Mouse (Mus musculus) embryo, embryonic 10 days (tissue): ENCODE results near the gene Gucy1b2.

Experiments
- DNase-seq: peaks from one replicate; pipeline ENCODE4 v3.0.0-alpha.2; 2015; ENCODE audit warnings: low spot score

The Gucy1b2 gene

DNA sequence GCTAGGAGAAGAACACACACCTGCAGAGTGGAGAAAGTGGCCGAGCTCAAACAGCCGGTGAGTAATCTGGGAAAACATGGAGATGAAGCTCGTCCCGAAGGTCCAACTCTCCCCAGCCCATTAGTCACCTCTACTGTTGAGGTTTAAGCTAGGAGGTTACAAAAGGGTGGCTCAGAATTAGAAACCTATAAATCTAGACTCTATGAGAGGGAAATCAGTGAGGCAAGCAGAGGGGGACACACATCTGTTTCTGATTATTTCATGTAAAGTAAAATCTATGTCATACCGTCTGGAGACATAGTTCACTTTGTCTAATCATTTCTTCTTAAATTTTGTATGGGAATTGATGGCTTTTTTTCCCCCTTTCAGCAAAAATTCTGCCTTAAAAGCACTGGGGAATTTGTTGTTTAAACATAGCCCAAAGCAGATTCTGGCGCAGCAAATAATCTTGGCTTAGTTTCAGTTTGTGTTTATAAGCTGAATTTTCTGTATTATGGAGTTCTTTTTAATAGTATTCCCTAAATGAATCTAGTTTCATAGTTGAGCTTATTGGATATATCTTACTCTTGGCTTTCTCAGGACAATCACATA lies 12.2 kb downstream of the Gucy1b2 start:
- DNase-seq: no peak

DNA sequence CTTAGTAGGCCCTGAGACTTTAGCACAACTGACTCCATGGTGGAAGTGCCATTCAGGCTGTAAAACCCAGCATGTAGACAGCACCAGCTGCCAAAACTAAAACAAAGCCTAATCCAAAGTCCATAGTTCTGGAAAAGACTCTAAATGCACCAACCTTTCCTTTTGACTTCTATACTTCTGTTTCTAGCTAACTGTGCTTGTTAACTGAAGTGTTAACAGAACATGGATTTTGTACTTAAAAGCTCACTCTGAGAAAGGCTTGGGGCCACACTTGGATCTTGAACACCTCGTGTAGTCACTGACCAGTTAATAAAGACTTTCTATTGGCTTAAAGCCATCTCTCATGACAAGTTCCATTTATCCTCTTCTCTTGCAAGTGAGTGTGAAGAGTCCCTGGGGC lies 13.1 kb downstream of the Gucy1b2 start:
- DNase-seq: no peak

DNA sequence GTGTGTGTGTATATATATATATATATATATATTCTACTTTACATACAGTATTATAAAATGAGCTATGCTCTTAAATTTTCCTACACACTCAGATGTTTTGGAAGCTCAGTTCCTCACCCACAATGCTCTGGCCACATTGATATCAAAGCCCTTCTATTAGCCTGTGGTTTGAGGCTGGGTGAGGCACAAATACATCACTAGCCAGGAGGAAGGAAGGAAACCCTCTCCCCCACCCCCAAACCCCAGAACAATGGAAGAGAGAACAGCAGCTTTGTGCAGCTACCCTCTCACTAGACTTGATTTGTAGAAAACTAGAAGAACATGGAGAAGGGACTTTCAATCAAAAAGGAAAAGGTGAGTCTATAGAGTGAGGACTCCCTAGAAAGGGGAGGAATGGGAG lies 16.1 kb downstream of the Gucy1b2 start:
- DNase-seq: no peak

DNA sequence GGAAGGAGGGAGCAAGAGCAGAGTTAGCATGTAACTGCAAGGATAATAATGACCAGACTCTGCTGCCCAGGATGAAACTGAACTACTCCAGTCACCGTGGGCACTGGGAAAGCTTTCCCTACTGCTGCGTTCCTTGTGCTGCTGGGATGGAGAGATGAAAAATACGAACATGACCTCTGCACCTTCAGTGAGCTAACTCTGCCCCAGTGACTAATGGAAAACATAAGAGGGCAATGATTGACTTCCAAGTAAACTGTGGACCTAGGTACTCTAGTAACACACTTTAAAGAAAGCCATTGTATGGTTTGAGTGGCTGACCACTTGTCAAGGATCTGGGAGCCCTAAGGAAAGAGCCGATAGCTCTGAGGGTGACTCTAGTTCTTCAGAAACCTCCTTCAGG lies 17.9 kb downstream of the Gucy1b2 start:
- no peak for DNase-seq

DNA sequence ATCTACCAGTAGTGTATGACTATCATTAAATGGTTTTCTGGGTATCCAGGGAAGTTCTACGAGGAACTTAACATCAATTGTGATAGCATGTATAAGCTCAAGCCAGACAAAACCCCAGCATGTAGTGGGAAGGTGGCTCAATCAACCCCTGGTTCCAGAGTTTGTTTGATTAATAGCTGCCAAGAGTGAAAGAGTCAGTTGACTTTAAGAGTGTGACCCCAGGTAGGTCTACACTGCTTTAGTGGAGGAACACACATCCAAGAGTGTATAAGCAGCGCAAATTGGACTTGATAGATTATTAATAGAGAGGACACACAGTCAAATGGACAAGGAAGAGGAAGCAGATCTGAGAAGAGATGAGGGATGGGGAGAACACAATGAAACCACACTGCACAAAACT lies 18.3 kb downstream of the Gucy1b2 start:
- no peak for DNase-seq

DNA sequence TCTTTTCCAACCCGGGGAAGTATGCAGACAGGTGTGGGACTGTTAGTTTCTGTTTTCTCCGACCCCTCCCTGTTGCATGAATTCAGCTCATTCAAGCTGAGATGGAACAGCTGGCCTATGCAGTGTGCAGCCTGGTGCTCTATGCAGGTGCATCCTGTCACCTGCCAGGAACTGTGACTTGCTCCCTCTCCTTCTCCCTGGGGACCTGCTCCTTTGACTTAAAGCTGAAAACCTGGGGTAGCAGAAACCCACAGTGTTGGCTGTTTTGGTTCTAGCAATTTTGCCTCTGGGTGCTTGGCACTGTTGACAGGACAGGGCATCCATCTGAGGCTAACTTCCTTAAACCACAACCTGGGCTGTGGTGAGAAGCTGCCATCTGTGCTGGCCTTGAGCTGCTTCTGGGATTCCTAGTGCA lies 30.8 kb downstream of the Gucy1b2 start:
- DNase-seq: no peak

DNA sequence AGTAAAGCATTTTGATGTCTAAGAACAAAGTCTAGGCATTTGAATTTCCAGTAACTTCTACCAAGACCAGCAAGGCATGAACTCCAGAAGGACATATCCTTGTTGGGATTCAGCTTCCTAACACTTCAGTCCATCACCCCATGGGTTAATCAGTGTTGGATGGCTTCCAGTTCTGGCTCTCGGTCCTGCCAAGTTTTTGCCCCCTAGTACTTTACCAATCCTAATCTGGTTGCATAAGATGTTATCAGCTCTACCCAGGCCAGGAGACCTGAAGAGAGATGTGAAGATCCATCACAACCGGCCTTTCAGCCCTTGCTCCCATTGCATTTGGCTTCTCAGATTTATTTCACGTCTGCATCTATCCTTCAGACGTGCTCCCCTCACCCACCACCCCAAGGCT lies 33.8 kb downstream of the Gucy1b2 start:
- no peak for DNase-seq

DNA sequence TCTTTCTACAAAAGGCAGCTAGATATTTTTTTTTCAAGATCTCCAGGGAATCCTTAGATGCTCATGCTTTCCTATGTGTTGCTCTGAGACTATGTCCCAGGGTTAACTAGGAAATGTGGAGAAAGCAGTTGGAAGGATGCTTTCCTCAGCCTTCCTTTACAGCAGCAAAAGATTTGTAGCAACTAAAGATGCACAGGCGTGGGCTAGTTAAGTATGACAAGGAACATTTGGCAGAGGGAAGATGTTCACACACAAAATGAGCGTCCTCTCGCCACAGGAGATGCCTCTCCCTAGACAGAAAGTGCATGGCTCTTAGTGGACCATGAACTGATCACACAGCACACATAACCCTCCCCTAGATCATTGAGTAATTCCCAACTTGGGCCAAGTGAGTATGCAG lies 38.6 kb downstream of the Gucy1b2 start:
- no peak for DNase-seq

DNA sequence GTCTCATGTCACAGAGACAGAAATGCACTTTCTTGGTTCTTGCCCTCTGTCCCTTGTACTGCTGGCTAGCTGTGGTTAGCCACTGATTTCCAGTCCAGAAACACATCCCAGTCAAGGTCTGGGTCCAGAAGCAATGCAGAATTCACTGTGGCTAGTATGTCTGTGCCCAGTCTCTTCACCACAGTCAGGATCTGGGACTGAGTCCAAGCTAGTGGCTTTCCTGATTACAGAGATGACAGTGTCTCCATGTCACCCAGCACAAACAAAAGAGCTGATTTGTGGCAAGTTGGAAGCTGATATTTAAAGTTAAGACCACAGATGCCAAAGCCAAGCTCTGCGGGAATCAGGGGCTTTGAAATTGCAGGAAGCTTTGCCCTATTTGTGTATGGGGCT lies 39.4 kb downstream of the Gucy1b2 start:
- DNase-seq: no peak

DNA sequence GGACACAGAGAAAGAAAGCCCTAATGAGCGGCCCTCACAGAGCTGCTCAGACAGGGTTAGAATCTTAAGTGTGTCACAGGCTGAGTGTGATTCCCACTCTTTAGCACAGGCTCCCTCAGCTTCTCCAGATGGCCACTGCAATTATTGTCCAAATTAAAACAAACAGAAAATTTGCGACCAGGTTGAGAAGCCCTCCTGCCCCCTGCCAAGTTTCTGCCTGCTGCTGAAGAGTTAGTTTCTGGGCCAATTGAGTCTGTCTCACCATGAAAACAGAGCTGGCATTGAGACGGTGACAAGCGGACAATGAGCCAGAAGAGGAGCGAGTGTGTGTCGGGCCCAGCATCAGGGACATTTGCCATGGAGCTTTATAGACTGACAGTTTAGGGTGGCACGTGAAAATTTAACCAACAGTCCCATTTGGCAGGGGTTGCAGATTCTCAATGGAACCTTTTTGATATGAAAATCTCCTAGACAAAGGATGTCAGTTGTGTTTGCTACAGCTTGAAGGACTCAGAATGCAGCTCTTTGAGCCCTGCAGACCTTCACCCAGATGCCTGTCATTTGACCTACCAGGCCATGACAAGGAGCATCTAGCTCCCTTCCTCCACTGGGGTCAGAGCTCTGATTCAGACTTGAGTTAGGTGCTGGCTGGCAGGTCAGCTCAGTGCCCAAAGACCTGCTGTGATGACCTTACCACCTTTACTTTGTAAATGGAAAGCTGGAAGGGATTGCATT lies 39.9 kb downstream of the Gucy1b2 start:
- no peak for DNase-seq

DNA sequence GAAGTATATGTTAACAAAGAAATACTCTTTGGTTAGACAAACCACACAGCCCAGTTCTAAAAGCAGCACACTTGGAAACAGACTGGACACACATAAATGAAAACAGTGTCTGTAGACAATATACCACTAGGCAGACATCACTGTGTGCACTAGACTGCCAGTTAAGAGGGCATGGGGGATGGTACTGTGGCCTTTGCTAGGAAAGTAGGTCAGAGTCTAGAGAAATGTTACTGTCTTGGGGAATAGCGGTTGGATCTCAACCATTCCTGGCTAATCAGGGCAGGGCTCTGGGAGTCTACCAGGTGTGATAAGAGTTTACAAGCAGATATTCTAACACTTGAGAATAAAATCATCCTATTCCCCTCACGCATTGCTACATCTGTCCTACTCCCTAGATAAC lies 60.7 kb downstream of the Gucy1b2 start:
- DNase-seq: no peak

DNA sequence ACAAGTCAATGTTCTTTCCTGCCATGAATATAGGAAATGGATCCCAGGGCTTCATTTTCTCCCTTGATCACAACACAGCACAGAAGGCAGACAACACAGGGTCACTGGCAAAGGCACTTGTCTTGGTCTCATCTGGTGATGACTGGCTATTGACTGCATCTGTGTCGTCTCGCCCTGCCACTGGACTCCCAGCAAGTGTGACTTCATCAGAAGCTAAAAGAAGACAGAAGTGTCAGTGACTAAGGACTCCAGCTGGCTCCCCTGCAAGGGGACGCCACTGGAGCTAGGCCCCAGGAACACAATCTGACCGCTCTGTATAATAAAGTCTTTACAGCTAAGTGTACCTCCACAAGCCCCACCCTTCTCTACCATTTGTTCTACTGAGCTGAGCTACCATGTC lies 63.3 kb downstream of the Gucy1b2 start:
- no peak for DNase-seq

DNA sequence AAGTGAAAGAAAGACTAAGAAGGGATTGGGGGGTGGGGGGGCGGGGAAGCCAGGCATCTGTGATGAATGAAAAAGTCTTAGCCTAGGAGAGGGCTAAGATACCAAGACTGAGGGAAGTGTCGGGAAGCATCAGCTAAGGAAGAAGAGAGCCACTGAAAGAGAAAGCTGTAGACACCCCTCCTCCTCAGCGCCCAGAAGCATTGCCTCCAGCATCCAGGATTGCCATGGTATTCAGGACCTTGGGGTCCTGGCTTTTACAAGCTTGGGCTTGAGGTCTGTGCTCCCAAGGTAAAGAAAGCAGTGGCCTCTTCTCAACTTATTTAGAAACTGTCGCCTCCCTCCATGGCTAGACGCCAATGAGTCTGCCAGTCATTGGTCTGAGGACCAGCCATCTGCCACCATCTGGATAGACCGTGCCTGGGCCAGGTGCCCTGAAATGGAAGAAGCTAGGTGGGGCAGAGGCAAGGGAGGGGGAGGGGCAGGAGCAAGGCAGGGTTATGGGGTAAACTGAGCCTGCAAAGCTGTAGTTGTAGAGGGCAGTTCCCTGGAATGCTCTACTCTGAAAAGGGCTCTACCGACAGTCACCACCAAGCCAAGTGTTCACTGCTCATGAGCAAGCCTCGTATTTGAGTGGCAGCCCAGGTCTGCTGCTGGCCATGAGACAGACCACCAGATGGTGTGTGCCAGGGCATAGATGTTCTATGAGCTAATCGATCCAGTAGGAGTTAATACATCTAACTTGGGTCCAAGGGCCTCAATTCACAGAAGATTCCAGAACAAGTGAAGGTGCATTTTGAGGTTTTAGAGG lies 66.2 kb downstream of the Gucy1b2 start:
- DNase-seq: no peak

DNA sequence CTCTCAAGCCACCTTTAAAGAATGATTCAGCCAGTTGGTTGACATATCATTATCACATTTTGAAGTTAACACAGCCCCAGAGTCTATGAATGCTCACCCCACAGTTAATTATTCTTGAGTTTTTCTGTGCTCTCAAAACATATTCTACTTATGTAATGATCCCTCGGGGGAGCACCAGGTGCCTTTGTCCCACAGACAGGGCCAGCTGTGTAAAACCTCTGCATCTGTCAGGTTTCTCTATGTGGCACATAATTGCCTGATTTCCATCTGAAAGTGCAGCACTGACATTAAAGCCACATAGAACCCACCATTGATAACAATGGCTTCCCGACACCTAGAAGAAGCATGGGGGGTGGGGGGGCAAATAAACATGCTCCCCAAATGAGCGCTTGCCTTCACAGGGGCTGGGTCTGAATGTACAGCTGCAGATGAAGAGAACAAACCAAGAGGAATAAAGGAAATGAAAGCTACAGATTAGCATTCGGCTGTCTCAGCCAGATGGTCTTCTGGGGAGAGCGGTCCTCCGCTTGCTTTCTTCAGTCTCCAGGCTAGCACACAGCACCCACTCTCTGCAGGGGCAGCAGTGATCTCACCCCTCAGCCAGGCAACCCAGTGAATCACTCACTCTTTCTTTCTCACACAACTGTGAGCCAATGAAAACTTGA lies 66.9 kb downstream of the Gucy1b2 start:
- DNase-seq: no peak

DNA sequence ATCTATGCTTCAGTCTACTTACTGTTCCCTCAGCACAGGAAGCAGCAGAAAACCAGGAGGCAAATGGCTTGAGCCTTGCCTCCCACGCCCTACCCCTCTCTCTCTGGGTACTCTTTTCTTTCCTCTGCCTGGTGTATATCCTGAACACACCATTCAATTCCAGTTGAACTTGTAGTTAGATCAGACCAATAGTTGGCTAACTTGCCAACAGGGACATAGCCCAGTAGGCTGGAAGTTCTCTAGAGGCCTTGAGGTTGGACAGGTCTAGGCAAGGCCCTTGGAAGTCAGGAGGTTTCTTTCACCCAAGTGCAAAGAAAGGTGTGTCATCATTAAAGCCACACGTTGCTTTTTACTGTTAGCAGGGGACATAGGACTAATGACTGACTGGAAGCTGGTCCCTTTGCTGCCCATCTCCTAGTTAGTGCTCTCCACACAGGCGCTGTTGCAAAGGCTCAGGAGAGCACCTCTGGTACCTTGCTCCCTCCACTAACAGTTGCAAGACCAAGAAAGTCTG lies 72.2 kb downstream of the Gucy1b2 start:
- no peak for DNase-seq

DNA sequence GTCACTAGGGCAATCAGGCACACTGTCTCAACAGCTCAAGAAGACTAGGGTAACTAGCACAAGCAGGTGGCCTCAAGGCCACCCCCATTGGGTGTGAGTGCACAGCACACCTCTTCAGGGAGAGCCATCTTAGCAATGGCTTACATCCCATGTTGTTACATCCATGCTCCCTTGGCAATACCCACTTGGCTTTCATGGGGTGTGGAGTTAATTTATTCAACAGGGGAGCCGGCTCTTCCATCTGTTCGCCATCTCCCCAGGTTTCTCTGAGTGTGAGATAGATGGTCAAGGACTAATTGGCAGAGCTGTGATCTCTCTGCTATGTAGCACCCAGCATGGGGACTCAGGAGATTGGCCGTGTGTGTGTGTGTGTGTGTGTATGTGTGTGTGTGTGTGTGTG lies 73.0 kb downstream of the Gucy1b2 start:
- DNase-seq: no peak

DNA sequence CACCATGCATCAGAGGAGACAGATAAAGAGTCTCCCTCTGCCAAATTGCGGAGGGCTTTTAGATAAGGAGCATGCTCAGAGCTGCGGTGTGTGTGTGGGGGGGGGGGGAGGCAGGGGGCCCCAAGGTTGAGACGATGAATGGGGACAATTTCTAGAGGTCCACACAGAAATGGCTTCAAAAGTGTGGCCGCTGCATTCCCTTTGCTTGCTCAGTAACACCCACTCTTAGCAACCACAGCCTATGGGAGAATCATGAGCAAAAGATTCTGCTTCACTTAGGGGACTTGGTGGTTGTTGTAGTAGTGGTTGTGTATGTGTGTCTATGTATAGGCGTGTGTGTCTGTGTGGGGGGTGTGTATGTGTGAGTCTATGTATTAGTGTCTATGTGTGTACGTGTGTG lies 75.5 kb downstream of the Gucy1b2 start:
- no peak for DNase-seq

DNA sequence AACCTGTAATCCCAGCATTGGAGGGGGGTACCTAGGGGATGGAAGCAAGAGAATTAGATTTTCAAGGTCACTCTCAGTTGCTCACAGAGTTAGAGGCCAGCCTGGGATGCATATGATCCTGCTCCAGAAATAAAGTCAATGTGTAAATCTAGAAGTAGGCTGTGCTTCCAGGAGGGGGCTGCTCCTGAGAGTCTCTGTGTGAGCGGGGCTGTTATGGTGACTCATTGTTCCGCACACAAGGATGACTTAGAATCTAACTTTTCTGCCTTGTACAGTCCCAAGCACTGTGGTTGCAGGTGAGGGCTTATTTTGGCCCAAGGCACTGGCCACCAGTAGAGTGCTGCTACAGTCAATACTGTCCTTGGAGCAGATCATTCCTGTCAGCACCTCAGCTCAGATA lies 76.7 kb downstream of the Gucy1b2 start:
- no peak for DNase-seq

DNA sequence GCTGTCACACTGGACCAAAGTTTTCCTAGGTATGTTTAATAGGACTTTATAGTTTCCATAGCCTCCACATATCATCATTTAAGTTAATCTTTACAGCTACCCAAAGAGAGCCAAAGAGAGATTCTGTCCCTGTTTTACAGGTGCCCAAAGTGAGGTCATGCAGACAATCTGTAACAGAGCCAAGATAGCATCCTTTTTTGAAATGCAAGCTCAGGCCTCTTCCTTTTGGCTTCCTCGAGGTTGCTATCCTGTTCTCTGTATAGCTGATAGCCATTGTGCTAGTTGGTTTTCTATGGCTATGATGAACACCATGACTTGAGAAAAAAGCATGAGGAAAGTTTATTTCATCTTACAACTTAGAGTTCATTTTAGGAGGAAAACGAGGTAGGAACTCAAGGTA lies 80.0 kb downstream of the Gucy1b2 start:
- no peak for DNase-seq

DNA sequence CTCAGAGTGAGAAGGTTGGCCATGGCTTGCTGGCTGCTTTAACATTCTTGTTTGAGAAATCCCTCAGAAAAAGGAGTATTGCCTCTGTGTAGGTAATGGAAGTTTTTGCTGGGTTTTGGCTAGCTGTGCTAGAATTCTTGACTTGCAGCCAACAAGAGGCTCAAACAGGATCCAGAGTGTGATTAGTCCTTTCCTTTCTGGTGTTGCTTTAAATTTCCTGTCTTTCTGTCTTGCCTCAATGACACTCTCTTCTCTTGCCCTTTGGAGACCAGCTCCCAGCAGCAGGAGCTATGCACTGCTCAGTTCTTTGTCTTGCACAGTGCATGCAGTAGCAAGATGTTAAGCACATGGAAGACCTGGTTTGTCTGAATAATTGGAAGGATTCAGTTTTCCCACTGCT lies 80.4 kb downstream of the Gucy1b2 start:
- no peak for DNase-seq

DNA sequence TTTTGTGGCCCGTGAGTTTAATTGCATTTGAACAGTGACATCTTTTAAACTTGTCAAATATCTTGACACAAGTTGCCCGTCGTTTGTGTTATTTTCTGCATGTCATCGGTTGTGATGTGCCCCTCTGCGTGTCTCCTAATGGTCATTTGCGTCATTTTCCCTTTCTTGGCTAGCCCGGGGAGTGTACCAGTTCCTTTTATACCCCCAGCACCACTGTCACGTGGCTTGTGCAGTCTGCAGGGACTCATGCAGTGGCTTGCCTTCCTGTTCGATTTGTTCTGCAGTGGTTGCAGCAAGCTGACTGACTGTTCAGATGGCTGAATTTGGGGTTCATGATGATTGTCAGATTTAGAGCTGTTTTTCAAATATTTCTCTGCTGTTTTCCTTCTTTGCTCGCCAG lies 82.1 kb downstream of the Gucy1b2 start:
- no peak for DNase-seq

DNA sequence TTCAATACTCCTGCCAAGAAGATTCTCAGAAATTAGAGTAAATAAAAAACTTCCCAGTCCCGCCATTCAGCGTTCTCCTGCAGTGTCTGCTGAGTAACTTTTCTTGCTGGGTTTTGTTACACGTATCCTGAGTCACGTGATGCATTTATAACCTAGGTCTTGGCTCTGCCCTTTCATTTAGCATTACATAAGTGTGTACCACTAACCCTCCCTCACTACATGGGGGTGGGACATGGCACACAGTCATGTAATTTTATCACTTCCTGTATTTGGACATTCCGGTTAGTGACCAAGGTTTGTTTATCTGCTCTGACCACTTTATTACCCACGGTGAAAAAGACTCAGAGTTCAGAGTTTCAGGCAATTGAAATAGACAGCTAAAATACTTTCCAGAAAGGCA lies 85.3 kb downstream of the Gucy1b2 start:
- DNase-seq: no peak

DNA sequence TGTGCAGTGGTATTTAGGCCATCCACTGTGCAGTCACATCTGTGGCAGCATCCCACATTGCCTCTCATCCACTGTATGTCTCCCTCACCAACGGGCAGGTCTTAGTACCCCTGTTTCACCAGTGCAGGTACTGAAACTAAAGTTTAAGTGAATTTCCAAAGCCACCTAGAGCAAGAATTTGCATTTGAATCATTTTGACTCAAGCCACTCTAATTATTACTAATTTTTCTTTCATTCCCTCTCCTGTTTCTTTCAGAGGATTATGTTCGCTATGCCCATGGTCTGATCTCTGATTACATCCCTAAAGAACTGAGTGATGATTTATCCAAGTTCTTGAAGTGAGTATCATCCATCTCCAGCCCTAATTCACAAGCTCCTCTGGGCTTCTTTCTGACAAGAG lies 92.3 kb downstream of the Gucy1b2 start:
- no peak for DNase-seq
